Mouse (Mus musculus): Measurements from ENCODE around the gene Lrrc61.

Gene Lrrc61

DNA sequence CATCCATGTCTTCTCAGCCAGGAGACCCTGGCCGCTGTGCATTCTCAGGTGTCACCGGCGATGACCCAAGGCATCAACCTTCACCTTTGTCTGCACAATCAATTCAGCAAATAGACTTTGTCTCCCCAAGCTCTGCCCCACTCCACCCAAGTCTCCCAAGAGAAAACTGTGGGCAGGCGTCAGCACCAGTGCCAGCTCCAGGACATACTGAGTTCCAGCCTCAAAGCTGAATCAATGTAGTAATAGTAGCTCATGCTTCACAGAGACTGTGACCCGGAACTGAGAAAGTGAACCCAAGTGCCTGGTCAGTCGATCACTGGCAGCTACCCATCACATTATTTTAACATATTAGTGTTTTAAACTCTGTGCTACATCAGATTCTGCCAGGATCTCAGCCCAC lies 6.3 kb upstream of the Lrrc61 start:
- DNase-seq, result no peak

DNA sequence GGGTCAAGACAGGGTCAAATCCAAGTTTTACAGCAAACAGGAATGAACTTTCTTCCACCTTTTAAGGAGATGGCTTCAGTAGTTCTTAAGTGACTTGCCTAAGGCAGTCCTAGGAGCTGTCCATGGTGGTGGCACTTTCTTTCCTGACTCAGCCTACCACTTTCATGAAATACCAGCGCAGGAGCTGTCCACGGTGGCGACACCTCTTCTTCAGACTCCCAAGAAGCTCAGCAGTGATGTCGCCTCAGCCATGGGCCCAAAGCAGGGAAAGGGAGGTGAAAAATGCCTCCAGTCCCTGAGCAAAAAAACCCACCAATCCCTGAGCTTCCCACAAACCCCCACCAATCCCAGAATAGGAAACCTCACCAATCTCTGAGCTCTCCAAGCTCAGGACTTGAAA lies 1.7 kb upstream of the Lrrc61 start:
- DNase-seq, result no peak

DNA sequence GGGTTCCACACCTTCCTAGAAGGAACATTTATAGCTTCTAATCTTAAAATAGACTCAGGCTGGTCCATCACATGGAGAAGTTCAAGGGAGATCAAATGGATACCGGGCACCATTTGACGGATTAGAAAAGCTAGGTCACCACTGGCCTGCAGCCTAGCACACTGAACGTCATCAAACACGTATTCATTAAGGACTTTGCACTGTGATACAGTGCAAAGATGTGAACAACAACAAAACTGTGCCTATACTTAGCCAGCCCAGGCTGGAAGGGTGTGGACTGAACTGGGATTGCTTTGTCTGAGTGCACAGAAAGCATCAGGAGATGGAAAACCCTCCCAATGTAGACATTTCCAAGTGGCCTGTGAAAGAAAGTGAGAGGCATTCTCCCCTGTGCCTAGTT lies 777 bp upstream of the Lrrc61 start:
- no peak for DNase-seq

DNA sequence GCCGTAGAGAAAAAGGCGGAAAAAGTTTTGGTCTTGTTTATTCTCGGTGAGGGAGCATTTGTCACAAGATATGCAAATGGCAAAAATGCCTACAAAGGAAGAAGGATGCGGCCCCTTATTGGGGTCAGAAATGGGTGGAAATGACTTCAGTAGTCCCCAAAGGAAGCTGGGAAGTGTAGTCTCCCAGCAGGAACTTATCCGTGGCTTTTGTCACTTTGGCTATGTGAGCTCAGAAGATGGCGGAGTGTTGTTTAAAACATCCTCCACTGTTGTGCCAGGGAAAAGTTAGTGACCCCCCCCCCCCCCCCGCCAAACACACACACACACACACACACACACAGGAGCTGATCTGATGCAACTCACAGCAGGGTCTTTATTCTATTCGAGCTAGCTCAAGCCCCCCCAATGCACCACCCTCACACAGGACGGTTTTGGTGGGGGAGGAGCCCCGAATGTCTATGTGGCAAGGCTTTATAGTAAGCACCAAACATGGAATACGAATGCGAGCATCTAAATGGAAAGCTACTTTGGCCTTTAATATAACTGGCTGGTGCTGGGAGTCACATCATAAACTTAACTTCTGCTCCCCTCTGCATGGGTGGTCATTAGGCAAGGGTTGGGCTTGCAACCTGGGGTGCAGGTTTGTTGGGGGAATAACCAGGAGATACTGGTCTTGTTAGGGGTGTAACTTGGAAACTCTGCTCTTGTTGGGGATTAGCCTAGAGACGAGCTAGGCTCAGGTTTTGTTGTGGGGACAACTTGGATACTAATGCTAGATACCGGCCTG lies 701 bp downstream of the Lrrc61 start:
- DNase-seq, result peak; percentile 88

DNA sequence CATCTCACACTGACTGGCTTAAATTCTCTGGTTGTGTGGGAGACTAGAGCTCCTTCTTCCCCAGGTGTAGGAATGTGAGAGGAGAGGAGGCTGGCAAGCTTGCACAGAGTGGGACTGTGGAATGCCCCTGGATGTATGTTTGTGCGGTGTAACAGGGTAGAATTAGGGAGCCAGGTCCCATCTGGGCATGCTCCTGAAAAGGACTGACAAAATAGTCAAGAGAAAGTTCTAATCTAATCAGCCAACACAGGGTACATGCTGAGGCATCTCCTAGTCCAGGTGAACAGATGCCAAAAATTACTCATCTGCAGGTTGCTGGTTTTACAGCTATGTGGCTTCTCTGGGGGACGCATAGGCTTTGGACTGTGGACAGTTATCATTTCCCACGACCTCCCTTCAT lies 1.4 kb downstream of the Lrrc61 start:
- no peak for DNase-seq

DNA sequence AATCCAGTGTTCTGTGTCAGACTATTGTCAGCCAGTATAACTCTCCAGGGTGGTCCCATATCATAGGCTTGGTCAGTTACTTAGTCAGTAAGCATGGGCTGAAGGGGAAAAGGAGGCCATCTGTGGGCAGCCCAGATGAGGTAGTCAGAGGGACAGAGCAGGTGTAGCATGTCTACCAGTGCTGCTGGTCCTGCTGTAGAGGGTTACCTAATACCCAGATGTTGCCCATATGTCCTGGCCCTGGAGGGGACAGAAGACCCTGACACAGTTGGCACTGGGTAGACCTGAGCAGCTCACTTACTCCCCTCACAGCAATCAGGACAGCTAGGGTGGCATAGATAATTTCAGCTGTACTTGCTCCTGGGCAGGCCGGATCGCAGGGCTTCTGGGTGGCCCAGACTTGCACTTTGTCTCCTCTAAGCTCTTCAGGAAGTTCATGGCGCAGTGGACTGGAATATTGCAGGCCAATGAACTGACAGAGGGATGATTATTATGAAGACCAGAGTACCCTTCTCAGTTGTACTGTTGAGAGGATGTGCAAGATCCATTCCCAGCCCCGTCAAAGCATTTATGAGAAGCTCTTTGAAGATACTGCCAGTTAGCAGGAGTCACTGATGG lies 11.2 kb downstream of the Lrrc61 start:
- no peak for DNase-seq

DNA sequence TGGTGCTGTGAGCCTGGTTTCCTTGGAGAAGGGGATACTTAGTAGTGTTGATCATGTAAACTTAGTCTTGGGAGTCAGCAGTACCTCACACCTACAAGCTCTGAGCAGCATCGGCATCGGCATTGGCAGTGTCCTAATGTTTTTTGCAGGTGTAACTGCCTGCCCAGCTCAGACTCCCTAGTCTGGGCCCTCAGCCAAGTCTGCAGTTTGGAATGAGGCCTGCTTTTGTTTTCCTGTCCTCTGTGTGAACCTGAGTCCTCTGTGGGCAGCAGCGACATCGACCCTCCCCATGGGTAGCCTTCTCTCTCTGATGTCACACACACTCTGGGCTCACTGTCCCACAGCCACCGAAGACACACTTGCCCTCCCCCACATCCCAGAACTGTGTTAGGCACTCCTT lies 11.7 kb downstream of the Lrrc61 start:
- DNase-seq, result no peak

DNA sequence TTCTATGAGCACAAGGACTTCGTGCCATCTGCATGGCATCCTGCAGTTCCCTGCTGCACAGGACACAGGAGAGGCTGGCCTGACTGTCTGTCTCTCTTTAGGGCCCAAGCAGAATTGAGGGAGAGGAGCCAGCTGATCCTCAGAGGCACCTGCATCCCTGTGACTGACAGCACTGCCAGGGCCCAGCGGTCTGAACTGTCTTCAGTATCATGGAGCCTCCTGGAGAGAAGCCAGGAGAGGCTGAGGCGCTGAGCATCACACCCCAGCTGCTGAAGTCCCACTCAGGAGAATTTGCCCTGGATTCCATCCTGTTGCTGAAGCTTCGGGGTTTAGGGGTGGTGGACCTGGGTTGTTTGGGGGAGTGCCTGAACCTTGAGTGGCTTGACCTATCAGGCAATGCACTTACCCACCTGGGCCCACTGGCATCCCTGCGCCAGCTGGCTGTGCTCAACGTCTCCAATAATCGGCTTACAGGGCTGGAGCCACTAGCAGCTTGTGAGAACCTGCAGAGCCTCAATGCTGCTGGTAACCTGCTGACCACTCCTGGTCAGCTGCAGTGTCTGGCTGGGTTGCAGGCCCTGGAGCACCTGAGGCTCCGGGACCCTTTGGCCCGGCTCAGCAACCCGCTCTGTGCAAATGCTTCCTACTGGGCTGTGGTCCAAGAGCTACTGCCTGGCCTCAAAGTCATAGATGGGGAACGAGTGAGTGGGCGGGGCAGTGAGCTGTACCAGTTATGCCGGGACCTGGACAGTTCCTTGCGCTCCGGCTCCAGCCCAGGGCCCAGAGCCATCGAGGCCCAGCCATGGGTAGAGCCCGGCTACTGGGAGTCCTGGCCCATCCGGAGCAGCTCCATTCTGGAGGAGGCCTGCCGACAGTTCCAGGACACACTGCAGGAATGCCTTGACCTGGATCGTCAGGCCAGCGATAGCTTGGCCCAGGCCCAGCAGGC lies 13.7 kb downstream of the Lrrc61 start:
- DNase-seq, result no peak

DNA sequence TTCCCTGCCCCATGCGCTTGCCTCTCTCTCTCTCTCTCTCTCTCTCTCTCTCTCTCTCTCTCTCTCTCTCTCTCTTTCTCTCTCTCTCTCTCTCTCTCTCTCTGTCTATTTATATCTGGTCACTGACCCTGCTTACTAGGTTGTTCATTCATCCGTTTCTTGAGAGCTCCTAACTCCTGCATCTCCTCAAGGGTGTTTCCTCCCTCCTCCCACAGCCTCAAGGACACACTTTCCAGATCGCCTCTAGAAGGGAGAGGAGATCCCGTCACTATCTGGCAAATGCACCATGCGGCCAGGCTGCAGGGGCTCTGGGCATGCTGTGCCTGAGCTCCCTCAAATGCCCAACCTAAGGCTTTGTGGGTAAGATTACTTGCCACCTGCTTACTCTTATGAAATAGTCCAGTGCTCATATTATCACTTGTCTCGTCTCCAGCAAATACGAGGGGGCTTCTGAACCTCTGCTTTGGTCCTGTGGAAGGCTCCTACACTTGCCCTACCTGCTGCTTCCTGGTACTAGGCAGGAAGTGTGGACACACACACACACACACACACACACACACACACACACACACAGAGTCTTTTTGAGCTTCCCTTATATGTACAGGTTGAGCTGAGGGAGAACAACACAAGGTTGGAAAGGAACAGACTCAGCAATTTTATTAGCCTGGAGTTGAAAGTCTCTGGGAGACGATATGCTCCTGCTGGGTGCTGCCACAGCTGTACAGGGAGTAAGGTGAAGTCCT lies 14.6 kb downstream of the Lrrc61 start:
- no peak for DNase-seq

DNA sequence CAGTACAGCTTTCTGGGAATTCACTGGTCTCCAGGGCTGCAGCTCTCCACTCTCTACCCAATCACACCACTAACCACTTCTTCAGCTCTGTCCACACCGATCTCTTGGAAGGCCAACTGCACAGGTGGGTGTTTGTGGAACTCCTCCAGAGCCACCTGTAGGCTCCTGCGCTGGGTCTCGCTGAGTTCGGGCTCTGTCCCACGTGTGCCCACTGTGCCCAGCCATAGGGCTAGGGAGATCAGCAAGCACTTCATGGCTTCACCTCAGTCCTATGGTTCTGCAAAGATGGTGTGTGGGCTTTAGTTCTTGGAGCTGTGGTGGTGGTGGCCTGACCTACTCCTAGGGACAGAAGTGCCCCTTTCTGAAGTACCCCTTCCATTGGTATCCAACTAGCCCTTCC lies 17.4 kb downstream of the Lrrc61 start:
- DNase-seq, result no peak

DNA sequence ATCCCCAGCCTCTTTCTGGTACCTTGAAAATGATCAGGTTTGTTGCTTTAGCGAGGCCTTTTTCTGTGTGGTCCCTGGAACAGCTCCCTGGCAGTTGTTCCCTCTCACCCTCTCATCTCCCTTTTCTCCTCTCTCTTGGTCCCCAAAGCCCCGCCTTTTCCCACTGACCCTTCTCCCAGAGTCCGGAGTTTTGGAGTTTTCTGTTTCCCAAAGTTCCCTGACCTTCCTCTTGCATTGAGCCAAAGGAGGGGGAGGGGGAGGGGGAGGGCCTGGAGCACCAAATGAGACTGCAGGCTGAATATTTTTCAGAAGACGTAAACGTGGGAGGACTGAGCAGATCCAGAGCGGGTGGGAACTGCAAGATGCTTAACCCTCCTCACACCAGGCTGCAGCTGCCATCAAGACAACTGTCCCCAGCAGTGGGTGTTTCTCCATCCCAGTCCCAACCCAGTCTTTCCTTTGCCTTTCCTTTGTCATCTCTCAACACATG lies 18.0 kb downstream of the Lrrc61 start, which contains the start of gene Rarres2:
Gene Rarres2 (minus strand): TSS at position 218 of the 490 bp plus-strand sequence.
- DNase-seq, result no peak

DNA sequence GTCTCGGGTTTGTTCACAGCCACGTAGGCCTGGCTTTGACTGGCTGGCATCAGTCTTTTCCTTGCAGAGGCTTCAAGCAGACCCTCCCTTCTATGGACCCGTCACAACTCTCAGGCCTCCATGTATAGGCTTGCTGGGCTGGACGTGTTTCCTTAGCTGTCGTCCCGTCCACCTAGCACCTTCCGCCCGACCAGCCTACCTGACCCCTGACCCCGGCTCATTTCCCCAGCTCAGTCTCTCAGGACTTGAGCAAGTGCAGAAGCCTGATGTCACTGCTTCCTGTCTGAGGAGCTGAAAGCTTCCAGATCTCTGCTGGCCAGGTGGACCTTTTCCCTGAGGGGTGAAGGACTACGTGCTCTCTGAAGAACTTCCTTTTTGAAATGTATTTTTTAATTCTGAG lies 18.7 kb downstream of the Lrrc61 start:
- no peak for DNase-seq

DNA sequence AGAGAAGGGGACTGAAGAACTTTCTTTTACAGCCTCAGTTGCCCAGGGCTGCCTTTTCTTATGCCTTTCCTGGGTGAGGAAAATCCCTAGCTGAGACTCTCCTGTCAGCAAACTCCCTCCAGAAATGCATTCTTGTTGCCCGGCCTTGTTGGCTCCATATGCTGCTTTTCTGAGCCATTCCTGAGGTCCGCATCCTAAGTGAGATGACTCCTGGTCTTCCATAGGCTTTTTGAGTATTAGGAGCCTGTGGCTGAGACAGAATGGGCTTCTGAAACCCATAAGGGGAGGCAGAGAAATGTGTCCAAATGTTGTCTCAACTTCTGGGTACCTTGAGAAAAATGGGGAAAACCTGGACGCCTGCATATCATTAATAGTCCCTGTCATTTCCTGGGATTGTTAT lies 19.4 kb downstream of the Lrrc61 start:
- no peak for DNase-seq

DNA sequence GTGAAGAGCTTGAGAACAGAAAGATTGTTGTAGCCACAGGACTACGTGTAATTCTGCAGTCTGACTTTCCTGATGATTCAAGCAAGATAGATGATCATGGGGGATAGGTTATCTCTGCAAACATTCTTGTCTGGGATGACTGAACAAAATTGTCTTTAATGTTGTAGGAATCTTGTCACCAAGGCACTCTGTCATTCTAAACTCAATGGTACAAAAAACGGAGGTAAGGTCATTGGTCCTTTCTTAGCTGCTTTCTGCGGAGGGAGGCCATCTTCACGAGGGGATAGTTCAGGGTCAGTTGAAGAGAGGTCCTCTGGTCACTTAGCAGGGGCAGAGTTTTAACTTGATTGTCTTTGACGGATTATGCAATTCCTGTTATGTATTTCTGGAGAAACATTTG lies 24.1 kb downstream of the Lrrc61 start:
- DNase-seq, result no peak

DNA sequence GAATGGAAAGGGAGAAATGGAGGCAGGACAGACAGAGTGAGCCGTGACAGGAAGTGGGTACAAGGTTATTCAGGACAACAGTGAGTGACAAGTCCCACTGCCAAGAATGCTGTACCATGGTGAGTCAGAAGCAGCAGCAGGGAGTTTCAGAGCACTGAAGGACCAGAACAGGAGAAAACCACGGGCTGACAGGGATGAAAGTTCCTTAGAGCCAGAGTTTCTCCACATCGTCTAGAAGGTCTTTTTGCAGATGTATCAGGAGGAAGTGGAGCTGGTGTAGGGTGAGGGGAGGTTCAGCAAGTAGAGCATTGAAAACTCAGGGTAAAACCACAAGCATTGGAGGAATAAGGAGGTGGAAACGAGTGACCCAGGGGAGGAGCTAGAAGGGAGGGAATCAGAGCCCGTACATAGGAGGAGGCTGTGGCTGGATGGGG lies 24.6 kb downstream of the Lrrc61 start:
- no peak for DNase-seq

DNA sequence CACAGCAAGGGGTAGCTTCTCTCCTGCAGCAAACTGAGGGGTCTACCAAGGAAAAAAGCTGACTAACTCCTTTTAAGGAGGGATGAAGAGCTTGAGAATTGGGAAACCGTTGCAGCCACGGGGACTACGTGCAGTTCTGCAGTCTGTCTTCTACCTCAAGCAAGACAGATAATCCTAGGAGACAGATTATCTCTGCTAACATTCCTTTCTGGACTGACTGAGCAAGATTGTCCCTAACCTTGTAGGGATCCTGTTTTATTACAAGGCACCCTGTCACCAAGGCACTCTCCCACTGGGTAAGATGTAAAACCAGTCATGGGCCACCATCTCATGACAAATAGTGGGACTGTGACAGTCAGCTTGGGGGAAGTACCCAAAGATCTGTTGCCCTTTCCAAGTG lies 26.7 kb downstream of the Lrrc61 start:
- no peak for DNase-seq

DNA sequence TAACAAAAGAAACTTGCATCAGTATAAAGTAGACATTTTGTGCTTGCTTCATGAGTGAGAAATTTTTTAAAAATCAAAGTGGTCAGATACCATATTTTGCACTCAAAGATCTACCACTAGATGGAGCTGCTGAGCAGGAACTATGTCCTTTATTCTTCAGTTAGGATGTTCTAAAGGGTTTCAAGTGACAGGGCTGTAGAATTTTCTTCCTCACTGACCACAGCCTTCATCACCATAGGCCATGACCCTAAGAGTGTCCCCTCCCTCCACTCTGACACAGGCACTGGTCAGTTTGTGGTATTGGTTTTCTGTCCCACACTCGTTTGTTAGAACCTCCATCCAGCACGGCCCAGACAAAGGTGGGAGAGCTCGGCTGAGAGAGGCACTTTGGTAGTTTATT lies 27.4 kb downstream of the Lrrc61 start:
- DNase-seq, result no peak

DNA sequence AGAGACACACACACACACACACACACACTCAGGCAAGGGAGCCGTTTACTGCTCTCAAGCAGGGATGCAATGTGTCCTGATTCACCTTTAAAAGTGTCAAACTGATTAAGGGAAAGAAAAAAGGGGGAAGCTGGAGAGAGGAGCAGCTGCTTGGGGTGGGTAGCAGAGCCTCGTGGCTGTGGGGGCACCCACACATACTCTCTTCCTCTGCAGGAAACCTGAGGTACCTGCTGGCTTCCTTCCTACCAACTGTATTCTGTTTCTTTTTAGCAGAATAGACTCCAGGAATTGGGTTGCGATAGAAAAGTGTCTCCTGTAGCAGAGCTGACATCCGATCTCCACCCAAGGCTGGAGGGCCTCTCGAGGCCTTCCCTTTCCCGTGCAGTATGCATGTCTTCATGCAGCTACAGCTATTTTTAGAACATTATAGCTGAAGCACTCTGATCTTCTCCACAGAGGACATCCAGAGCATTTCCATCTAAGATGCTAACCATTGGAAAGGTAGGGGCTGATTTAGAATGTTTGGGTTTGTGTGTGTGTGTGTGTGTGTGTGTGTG lies 34.7 kb downstream of the Lrrc61 start, which contains the start of gene Gm45021:
Gene Gm45021 (plus strand): TSS at position 417 of the 557 bp plus-strand sequence.
- no peak for DNase-seq

DNA sequence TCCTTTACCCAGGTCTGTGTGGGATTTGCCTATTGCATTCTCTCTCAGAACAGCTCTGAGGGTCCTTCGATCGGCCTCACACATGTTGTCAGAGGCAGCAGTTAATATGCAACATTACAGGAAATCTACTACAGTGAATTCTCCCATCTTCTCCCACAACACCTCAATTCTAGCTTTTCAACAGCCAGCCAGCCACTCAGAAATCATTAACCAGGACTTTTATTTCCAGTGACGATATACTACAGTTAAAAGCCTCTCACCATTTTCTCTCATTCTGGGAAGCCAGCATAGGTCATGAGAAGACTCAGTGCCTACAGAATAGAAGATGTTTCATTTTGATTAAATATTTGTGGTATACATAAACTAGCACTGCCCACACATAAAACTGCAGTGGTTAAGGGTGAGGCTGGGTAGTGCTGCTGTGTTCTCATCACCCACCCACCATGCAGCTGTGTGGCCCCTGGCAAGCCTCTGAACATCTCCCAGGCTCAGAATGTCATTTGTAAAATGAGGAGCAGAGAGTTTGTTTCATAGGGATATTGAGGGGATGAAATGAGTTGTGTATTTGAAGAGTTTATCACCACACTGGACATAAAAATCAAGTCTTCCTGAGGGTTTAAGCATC lies 36.7 kb downstream of the Lrrc61 start:
- no peak for DNase-seq

DNA sequence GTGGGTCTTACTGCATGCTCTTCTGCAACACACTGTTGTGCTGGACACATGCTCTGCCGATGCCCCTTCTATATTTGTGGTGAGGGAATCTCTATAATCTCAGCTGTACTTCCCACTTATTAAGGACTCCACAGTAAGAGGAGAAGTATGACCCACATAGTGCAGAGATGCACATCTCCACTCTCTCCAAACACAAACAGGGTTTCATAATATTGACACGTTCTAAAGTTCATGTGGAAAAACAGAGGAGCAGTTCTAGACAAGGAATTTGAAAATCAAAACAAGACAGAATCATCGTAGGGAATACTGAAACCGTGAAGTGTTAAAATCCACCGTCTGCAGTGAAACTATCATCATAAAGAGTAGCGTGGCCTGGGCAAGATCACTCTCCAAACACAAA lies 37.3 kb downstream of the Lrrc61 start:
- DNase-seq, result no peak

DNA sequence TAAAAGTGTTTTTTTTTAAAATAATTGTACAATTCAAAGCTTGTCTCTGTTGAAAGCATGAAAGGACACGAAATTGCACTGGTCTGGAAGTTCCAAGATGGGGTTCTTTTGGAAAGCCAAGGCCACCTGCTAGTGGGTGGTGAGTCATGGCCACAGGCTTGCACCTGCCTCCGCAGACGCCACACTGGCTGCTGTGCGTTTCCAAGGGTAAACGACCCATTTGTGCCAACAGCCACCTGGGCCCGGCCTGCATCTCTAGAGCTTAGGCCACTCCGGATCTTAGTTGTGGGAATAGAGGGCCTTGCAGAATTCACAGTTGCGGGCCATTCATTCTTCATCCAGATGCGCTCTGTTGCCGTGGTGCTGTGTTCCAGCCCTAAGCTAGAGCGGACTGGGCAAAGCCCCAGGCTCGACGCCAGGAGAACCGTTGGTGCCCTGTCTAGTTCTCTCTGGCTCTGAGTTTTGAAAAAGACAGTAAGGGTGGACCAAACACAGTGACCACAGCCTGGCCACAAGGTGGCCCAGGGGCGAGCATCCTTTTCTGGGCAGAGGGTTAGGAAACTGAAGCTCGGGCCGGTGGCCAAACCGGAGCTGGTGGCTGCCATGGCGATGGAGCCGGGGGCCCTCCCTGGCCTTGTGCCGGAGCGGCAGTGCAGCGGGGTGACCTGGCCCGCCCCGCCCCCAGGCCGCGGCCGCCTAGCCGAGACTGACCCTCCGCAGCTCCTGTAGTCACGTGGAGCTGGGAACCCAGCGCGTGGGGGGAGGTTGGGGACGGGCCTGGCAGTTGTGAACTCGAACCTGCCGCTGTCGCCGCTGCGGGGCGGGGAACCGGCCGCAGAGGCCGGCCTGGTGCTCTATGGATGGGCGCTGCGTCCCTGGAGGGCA lies 38.8 kb downstream of the Lrrc61 start, which contains the start of the genes Repin1 and Gm44965:
Gene Repin1 (plus strand): TSS at position 726 of the 885 bp plus-strand sequence.
Gene Gm44965 (plus strand): TSS at position 784 of the 885 bp plus-strand sequence.
- DNase-seq, result peak; percentile 92

Measured in layer of hippocampus, adult 9-11 months (tissue).